Mouse (Mus musculus) stomach, embryonic 16.5 days (tissue): ENCODE measurements around the gene Asna1. TPM values are rescaled to one million over a fixed set of nuclear protein-coding genes. Genes with fewer than 3 reads are reported as not detected.

Experiments used
- ATAC-seq: fragments of 200-750 bp; cut with Nextera tagmentation; 2 replicates; pipeline ENCODE4 v1.8.0; 2017; ENCODE audit warnings: moderate number of reproducible peaks, moderate TSS enrichment; ENCODE audit not compliant: insufficient read depth, low FRiP score
- H3K27ac ChIP-seq: fragments of 300-500 bp; sonication (generic); 2 replicates; pipeline ENCODE4 v1.5.1; 2014; ENCODE audit warnings: low read length
- H3K27me3 ChIP-seq: fragments of 300-500 bp; sonication (generic); 2 replicates; pipeline ENCODE4 v1.6.1; 2014; ENCODE audit warnings: low read length, control low read depth, mixed read lengths; ENCODE audit not compliant: control insufficient read depth, insufficient read depth
- H3K36me3 ChIP-seq: fragments of 300-500 bp; sonication (generic); 2 replicates; pipeline ENCODE4 v1.6.1; 2014; ENCODE audit warnings: low read length; ENCODE audit not compliant: control insufficient read depth, insufficient read depth
- H3K4me1 ChIP-seq: fragments of 300-500 bp; sonication (generic); 2 replicates; pipeline ENCODE4 v1.6.1; 2014; ENCODE audit warnings: low read length, control low read depth, mixed read lengths; ENCODE audit not compliant: control insufficient read depth, insufficient read depth
- H3K4me2 ChIP-seq: fragments of 300-500 bp; sonication (generic); 2 replicates; pipeline ENCODE4 v1.6.1; 2014; ENCODE audit warnings: low read depth, low read length, mixed read lengths
- H3K4me3 ChIP-seq: fragments of 300-500 bp; sonication (generic); replicated peaks from 2 replicates; pipeline ENCODE4 v1.5.1; 2014; ENCODE audit warnings: mild to moderate bottlenecking, low read length
- H3K9ac ChIP-seq: fragments of 300-500 bp; sonication (generic); 2 replicates; pipeline ENCODE4 v1.6.1; 2014; ENCODE audit warnings: low read length
- H3K9me3 ChIP-seq: fragments of 300-500 bp; sonication (generic); replicated peaks from 2 replicates; pipeline ENCODE4 v1.6.1; 2016; ENCODE audit warnings: low read length, control low read depth; ENCODE audit not compliant: control insufficient read depth
- WGBS: fragments of 180-500 bp; shearing (Covaris S2); extraction: QIAGEN DNeasy Blood & Tissue Kit; methylation state at CpG from one replicate; pipeline ENCODE4 v1.1.7; 2014; 5-methylcytosine and 5-hydroxymethylcytosine counted together
- polyA plus RNA-seq: library from polyadenylated mRNA; unstranded; fragments of >200 nt; fragmentation: Nextera tagmentation; extraction: Ambion mirVana; gene quantifications from 2 replicates; pipeline ENCODE4 v1.2.1, GENCODE M21; 2015

Gene Asna1
- polyA plus RNA-seq, 1 experiment from 2014 or later: 108 TPM

DNA sequence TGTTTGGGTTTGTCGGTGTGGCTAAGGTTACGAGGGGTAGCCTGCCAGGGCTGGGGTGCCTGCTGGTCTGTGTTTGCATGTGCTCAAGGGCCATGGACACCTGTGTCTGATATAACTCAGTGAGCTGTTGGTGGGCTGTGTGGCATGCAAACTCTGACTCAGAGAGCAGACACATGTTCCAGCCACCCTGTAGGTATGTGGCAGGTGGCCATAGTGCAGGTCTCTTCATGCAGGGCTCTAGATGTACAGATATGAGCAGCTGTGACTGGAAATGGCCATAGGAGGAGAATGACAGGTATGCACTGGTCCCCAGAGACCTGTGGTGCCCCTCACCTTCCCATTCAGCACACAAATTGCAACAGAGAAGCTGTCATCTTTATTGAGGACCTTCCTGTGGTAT, 42.1 kb upstream of the Asna1 start:
- Histone ChIP-seq H3K9me3 (no peaks in the 10 kb centered on the region), H3K4me3 (no peak overlapping the region), H3K4me1 (peaks cover 4% of the 10 kb centered on the region; the same call in 1 of the 2 replicates), H3K27me3 (no peaks in the 10 kb centered on the region), H3K27ac (no peak overlapping the region), H3K36me3 (no peaks in the 10 kb centered on the region), H3K4me2 (no peak overlapping the region), H3K9ac (no peak overlapping the region)
- no peak for ATAC-seq
- 92% methylated on average over 2 of the region's 2 CpGs for WGBS

DNA sequence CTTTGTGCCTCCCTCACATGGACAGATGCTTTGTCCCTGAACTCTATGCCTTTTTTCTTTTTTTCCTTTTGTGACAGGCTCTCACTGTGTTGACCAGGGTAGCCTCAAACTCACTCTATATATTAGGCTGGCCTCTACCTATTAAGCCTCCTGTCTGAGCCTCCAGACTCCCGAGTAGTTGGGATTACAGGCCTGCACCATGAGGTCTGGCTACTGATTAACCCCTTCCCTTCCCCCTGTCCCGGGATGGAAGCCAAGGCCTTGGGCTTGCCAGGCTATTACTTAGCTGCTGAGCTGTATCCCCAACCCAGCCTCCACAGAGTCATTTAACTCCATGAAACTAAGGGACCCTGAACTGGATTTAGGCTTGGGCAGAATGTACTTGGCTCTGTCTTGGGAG, 40.1 kb upstream of the Asna1 start:
- no peaks in the 10 kb centered on the region for H3K27me3 ChIP-seq
- H3K4me2 ChIP-seq: no peak overlapping the region
- peaks cover 10% of the 10 kb centered on the region for H3K4me1 ChIP-seq
- ATAC-seq: no peak
- WGBS: 16% methylated on average over 2 of the region's 2 CpGs
- no peaks in the 10 kb centered on the region for H3K9me3 ChIP-seq
- no peak overlapping the region for H3K27ac ChIP-seq
- no peak overlapping the region for H3K9ac ChIP-seq
- no peak overlapping the region for H3K4me3 ChIP-seq
- no peaks in the 10 kb centered on the region for H3K36me3 ChIP-seq

DNA sequence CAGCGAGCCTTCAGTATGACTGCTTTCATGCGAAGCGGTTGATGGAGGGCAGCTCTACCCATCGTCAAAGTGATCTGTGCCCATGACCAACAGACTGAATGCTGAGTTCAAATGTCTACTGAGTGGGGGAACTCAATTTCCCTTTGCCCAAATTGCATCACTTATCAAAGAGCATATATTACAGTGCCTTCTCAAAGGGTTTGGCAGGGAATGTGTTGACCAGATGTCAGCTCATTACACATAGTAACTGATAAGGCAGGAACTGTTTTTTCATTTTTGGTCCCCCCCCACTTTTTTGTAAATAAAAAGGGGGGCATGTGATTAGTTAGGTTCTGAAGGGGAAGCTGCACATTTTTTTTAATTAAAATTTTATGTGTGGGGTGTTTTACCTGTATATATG, 37.5 kb upstream of the Asna1 start:
- no peaks in the 10 kb centered on the region for H3K9me3 ChIP-seq
- no peak overlapping the region for H3K4me2 ChIP-seq
- H3K27me3 ChIP-seq: no peaks in the 10 kb centered on the region
- H3K4me3 ChIP-seq: no peak overlapping the region
- no peak overlapping the region for H3K27ac ChIP-seq
- H3K36me3 ChIP-seq: no peaks in the 10 kb centered on the region
- 92% methylated on average over 4 of the region's 4 CpGs for WGBS
- H3K4me1 ChIP-seq: peaks cover 10% of the 10 kb centered on the region
- ATAC-seq: no peak
- no peak overlapping the region for H3K9ac ChIP-seq

DNA sequence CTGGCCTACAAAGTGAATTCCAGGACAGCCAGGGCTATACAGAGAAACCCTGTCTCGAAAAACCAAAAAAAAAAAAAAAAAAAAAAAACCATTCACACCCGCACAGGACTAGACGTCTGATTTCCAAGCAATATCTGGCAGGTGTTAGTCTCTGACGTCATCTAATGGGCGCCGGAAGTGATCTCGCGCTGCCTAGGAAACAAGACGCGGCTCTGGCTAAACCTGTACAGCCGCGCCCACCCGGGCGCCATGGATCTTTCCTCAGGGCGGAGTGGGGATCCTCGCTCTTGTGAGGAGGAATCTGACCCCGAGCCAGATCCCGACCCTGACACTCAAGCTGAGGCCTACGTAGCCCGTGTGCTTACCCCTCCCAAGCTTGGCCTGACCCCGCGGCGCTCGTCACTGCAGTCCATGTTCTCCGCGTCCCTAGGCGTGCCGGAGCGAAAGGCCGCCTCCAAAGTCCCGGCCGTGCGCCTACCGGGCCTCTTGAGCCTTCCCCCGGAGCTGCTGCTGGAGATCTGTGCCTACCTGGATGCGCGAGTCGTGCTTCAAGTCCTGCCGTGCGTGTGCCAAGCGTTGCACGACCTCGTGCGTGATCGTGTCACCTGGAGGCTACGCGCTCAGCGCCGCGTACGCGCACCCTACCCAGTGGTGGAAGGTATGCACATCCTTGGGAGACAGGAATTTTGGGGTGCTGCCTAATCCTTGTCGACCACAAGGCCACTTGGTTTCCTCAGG, 35.0 kb upstream of the Asna1 start, which contains the start of gene Fbxw9:
TSS of gene Fbxw9 (plus strand) at position 177 of the 738 bp plus-strand sequence.
- Histone ChIP-seq H3K27me3 (no peaks in the 10 kb centered on the region), H3K9ac (peak within 1 kb of the TSS; percentile 82), H3K36me3 (peaks cover 12% of the 10 kb centered on the region; the same call in 1 of the 2 replicates), H3K4me3 (peak within 1 kb of the TSS; percentile 91), H3K9me3 (no peaks in the 10 kb centered on the region), H3K4me2 (peak within 1 kb of the TSS; percentile 94), H3K27ac (peak within 1 kb of the TSS; percentile 38; the same call in 1 of the 2 replicates), H3K4me1 (peaks cover 10% of the 10 kb centered on the region)
- under 1% methylated on average over 52 of the region's 53 CpGs for WGBS
- ATAC-seq: peak; percentile 91

DNA sequence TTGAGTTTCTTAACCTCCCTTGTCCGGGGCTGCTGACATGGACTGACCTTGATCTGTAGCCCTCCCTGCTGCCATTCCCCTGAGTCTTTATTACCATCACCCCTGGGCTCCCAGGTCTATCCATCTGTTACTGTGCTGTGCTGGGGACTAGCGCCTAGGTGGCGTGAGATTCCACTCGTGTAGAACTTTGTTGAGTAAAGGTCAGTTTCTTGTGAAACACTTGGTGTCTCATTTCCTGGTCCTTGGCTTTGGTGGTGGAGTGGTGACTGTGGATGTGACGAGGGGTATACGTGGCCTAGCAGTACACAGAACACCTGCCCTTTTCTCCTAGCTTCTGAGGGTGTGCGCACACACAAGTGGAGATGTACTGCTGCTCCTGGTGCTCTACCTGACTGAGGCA, 32.3 kb upstream of the Asna1 start:
- H3K9ac ChIP-seq: no peak overlapping the region
- no peaks in the 10 kb centered on the region for H3K27me3 ChIP-seq
- H3K36me3 ChIP-seq: peaks cover 36% of the 10 kb centered on the region
- no peak overlapping the region for H3K4me3 ChIP-seq
- peaks cover 10% of the 10 kb centered on the region for H3K4me1 ChIP-seq
- no peaks in the 10 kb centered on the region for H3K9me3 ChIP-seq
- no peak overlapping the region for H3K4me2 ChIP-seq
- no peak for ATAC-seq
- 80% methylated on average over 7 of the region's 7 CpGs for WGBS
- H3K27ac ChIP-seq: no peak overlapping the region

DNA sequence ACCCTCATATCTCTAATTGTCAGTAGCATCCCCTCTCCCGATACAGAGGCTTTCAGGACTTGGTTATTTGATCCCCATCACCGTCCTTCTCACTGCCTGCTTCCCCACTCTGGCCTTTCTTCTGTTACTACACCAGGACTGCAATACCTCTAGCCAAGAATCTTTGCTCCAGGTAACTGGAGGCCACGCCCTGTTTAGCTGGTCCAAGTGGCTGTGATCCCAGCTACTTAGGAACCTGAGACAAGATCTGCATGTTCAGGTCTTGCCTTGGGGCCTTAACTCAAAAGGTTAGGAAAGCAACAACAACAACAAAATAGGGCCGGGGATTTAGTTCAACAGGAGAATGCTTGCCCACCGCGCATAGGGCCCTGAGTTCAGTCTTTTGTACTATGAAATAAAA, 18.5 kb upstream of the Asna1 start:
- no peak overlapping the region for H3K4me2 ChIP-seq
- H3K27me3 ChIP-seq: no peaks in the 10 kb centered on the region
- no peak for ATAC-seq
- 88% methylated on average over 6 of the region's 6 CpGs for WGBS
- H3K27ac ChIP-seq: no peak overlapping the region
- no peak overlapping the region for H3K9ac ChIP-seq
- no peak overlapping the region for H3K4me3 ChIP-seq
- peaks cover 30% of the 10 kb centered on the region for H3K36me3 ChIP-seq
- H3K9me3 ChIP-seq: no peaks in the 10 kb centered on the region
- peaks cover 3% of the 10 kb centered on the region for H3K4me1 ChIP-seq

DNA sequence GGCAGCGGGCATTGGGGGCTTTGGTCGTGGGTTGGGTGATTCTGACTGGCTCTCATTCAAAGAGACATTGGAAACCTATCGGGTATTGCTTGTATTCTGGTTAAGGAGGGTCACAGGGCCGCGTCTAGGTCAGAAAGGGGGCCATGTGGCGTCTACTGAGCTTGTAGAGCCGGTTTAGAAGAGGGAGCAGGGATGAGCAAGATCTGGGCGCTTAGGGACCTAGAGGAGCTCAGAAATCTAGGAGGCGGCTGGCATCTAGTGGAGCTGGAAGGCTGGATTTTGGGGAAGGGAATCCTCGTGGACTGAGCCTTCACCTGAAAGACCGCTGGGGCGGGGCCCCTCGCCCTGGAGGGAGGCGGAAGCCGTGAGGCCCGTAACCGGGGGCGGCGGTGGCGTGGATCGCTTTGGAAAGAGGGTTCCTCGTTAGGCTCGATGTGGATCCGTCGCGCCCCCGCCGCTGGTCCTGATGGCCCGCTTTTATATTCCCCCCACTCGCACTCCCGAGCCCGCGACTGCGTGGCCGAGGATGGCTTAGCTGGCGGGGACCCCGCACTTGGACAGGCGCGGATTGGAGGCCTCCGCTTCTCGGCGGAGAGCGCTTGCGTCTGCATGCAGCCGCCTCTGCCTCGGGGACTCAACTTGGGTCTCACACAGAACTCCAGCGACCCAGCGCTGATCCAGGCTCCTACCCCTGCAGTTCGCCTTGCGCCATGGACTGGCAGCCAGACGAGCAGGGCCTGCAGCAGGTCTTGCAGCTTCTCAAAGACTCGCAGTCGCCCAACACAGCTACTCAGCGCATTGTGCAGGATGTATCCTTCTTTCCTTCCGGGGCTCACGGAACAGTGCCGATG, 12.8 kb upstream of the Asna1 start:
- Histone ChIP-seq H3K27me3 (no peaks in the 10 kb centered on the region), H3K36me3 (peaks cover 10% of the 10 kb centered on the region; the same call in 1 of the 2 replicates), H3K9ac (peak overlapping the region; percentile 93), H3K4me3 (peak overlapping the region; percentile 82), H3K4me2 (peak overlapping the region; percentile 68), H3K4me1 (peaks cover 18% of the 10 kb centered on the region), H3K9me3 (no peaks in the 10 kb centered on the region), H3K27ac (peak overlapping the region; percentile 100)
- under 1% methylated on average over 57 of the region's 57 CpGs for WGBS
- ATAC-seq: peak; percentile 21

DNA sequence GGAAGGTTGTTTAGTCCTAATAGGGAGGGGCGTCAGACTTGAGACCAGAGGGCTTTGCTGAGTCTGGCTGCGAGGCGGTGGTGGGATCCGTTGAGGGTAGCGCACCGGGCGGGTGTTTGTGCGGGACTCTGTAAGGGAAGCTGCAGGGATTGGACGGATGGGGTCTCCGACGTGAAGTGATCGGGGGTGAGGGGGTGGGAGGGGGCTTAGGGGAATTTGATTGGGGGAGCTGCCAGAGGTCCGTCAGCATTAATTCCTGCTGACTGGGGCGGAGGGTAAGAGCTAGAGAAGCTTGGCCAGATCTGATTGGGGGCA, 12.2 kb upstream of the Asna1 start:
- H3K4me3 ChIP-seq: peak overlapping the region; percentile 82
- H3K36me3 ChIP-seq: peaks cover 10% of the 10 kb centered on the region; the same call in 1 of the 2 replicates
- H3K9ac ChIP-seq: peak overlapping the region; percentile 93
- peak overlapping the region; percentile 100 for H3K27ac ChIP-seq
- no peaks in the 10 kb centered on the region for H3K9me3 ChIP-seq
- H3K4me1 ChIP-seq: peaks cover 18% of the 10 kb centered on the region
- 0% methylated on average over 14 of the region's 14 CpGs for WGBS
- H3K27me3 ChIP-seq: no peaks in the 10 kb centered on the region
- peak overlapping the region; percentile 68 for H3K4me2 ChIP-seq
- ATAC-seq: peak; percentile 52
